Mouse (Mus musculus): ENCODE measurements around the gene Pskh1. TPM values are rescaled to one million over a fixed set of nuclear protein-coding genes. Genes with fewer than 3 reads are reported as not detected.

Pskh1 gene
- total RNA-seq, 1 experiment, result 13.2 TPM

DNA sequence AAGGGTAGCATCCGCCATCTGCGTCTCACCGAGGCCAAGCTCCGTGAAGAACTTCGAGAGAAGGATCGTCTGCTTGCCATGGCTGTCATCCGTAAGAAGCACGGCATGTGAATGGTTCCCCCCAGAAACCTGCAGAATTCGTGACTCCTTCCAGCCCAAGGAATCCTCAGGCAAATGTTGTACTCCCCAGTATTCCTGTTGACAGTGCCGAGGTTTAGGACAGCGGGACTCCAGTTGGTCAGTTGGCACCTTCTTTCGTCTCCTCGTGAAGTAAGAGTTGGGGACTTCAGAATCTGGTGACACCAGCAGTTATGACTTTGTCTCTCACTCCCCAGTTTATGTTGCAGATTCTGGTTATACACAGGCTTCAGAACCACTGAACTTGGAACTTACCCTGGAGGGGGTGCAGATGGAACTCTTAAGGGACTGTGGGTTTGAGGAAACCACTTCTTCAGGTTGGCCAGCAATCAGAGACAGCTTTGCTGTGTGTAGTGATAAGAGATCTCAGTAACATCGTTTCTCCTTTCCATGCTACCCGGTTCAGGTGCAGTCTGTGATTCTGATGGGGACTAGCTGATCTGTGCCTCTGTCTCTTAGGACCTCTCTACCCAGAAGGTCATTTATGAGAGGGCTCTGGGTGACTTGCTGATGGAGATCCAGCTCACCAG lies 43.9 kb upstream of the Pskh1 start:
- DNase-seq (ENCODE audit: low read depth, low spot score), result no peak
- H3K27ac ChIP-seq (ENCODE audit: insufficient read depth, low read depth, low read length, poor library complexity, severe bottlenecking), result no peak overlapping the region
- 0 out of 2 replicates have a peak, but pooled peaks cover 3% of the 10 kb centered on the region for H3K36me3 ChIP-seq (ENCODE audit: control insufficient read depth, insufficient read depth, low read length, poor library complexity, severe bottlenecking)
- peaks cover 4 to 7% of the 10 kb centered on the region in 2 experiments; a peak in 3 of 4 replicates for H3K4me1 ChIP-seq (ENCODE audit: control insufficient read depth in 2 of 2, insufficient read depth in 2 of 2, low read length in 2 of 2, poor library complexity in 1 of 2)
- peak overlapping the region; percentile 91 to 98 for H3K4me3 ChIP-seq (ENCODE audit: insufficient read depth in 1 of 2, low read depth in 1 of 2, low read length in 2 of 2, poor library complexity in 1 of 2, severe bottlenecking in 1 of 2)
- no peak for TF ChIP-seq CHD2 (IDR thresholded peaks at IDR 0.05; ENCODE audit: low read depth, low read length)
- no peak for TF ChIP-seq HCFC1 (IDR thresholded peaks at IDR 0.05; ENCODE audit: borderline replicate concordance, insufficient read depth, low read length)
- no peak for TF ChIP-seq MAFK (IDR thresholded peaks at IDR 0.05; ENCODE audit: insufficient read depth, low read depth, low read length)
- no peak for TF ChIP-seq ZNF384 (IDR thresholded peaks at IDR 0.05; ENCODE audit: low read depth, low read length)
- TF ChIP-seq ZC3H11A (IDR thresholded peaks at IDR 0.05; ENCODE audit: borderline replicate concordance, low read depth, low read length), result no peak
- peak overlapping the region; percentile 97 for H3K9ac ChIP-seq (ENCODE audit: insufficient read depth, low read depth, low read length, poor library complexity, severe bottlenecking)
- in situ Hi-C loops (cut with MboI; ENCODE audit: low sequenced_read_pairs in 2 of 2, unreplicated experiment in 2 of 2), result no loop called here
- no peaks in the 10 kb centered on the region for H3K9me3 ChIP-seq (ENCODE audit: control insufficient read depth, insufficient read depth, low read depth, low read length)

DNA sequence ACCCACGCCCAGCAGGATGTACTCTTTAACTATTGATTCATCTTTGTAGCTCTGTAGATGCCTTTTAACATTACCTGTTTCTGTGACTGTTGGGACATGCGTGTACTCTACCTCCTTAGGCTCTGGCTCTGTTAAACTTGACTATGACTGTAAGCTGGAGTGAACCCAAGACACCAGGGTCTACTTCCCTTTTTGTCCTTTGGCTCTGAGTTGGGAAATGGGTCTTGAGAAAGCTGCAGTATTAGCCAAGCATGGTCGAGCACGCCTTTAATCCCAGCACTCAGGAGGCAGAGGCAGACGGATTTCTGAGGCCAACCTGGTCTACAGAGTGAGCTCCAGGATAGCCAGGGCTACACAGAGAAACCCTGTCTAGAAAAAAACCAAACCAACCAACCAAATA lies 41.7 kb upstream of the Pskh1 start:
- in situ Hi-C loops (cut with MboI; ENCODE audit: low sequenced_read_pairs in 2 of 2, unreplicated experiment in 2 of 2), result no loop called here
- Histone ChIP-seq H3K4me3 (ENCODE audit: insufficient read depth in 1 of 2, low read depth in 1 of 2, low read length in 2 of 2, poor library complexity in 1 of 2, severe bottlenecking in 1 of 2) (no peak overlapping the region), H3K9ac (ENCODE audit: insufficient read depth, low read depth, low read length, poor library complexity, severe bottlenecking) (no peak overlapping the region; the same call in 1 of the 2 replicates), H3K27ac (ENCODE audit: insufficient read depth, low read depth, low read length, poor library complexity, severe bottlenecking) (no peak overlapping the region), H3K9me3 (ENCODE audit: control insufficient read depth, insufficient read depth, low read depth, low read length) (no peaks in the 10 kb centered on the region), H3K4me1 (ENCODE audit: control insufficient read depth in 2 of 2, insufficient read depth in 2 of 2, low read length in 2 of 2, poor library complexity in 1 of 2) (peaks cover 11 to 13% of the 10 kb centered on the region in 2 experiments), H3K36me3 (ENCODE audit: control insufficient read depth, insufficient read depth, low read length, poor library complexity, severe bottlenecking) (0 out of 2 replicates have a peak, but pooled peaks cover 4% of the 10 kb centered on the region)
- DNase-seq (ENCODE audit: low read depth, low spot score), result no peak
- no peak for TF ChIP-seq HCFC1 (IDR thresholded peaks at IDR 0.05; ENCODE audit: borderline replicate concordance, insufficient read depth, low read length)
- no peak for TF ChIP-seq CHD2 (IDR thresholded peaks at IDR 0.05; ENCODE audit: low read depth, low read length)
- TF ChIP-seq ZNF384 (IDR thresholded peaks at IDR 0.05; ENCODE audit: low read depth, low read length), result no peak

GRCm38 (mm10) chr8:105859314-105859713 lies 40.9 kb upstream of the Pskh1 start:
- peaks cover 6% of the 10 kb centered on the region; the same call in 1 of the 2 replicates for H3K36me3 ChIP-seq (ENCODE audit: control insufficient read depth, insufficient read depth, low read length, poor library complexity, severe bottlenecking)
- no peak overlapping the region for H3K27ac ChIP-seq (ENCODE audit: insufficient read depth, low read depth, low read length, poor library complexity, severe bottlenecking)
- no peaks in the 10 kb centered on the region for H3K9me3 ChIP-seq (ENCODE audit: control insufficient read depth, insufficient read depth, low read depth, low read length)
- no peak for DNase-seq (ENCODE audit: low read depth, low spot score)
- peak overlapping the region; percentile 82; the same call in 1 of the 2 replicates for H3K9ac ChIP-seq (ENCODE audit: insufficient read depth, low read depth, low read length, poor library complexity, severe bottlenecking)
- peak overlapping the region in 1 of 2 experiments; percentile 55; a peak in 1 of 4 replicates for H3K4me3 ChIP-seq (ENCODE audit: insufficient read depth in 1 of 2, low read depth in 1 of 2, low read length in 2 of 2, poor library complexity in 1 of 2, severe bottlenecking in 1 of 2)
- TF ChIP-seq ZNF384 (IDR thresholded peaks at IDR 0.05; ENCODE audit: low read depth, low read length), result no peak
- in situ Hi-C loops (cut with MboI; ENCODE audit: low sequenced_read_pairs in 2 of 2, unreplicated experiment in 2 of 2), result no loop called here
- H3K4me1 ChIP-seq (ENCODE audit: control insufficient read depth in 2 of 2, insufficient read depth in 2 of 2, low read length in 2 of 2, poor library complexity in 1 of 2), result peaks cover 13 to 15% of the 10 kb centered on the region in 2 experiments

- H3K36me3 ChIP-seq (ENCODE audit: control insufficient read depth, insufficient read depth, low read length, poor library complexity, severe bottlenecking), result peaks cover 10% of the 10 kb centered on the region; the same call in 1 of the 2 replicates
- in situ Hi-C loops (cut with MboI; ENCODE audit: low sequenced_read_pairs in 2 of 2, unreplicated experiment in 2 of 2), result no loop called here
- peak; percentile 64 for TF ChIP-seq CHD2 (IDR thresholded peaks at IDR 0.05; ENCODE audit: low read depth, low read length)
- TF ChIP-seq ZC3H11A (IDR thresholded peaks at IDR 0.05; ENCODE audit: borderline replicate concordance, low read depth, low read length), result no peak
- TF ChIP-seq MAFK (IDR thresholded peaks at IDR 0.05; ENCODE audit: insufficient read depth, low read depth, low read length), result no peak; the same call in 1 of the 2 replicates
- TF ChIP-seq HCFC1 (IDR thresholded peaks at IDR 0.05; ENCODE audit: borderline replicate concordance, insufficient read depth, low read length), result peak; percentile 99
- TF ChIP-seq ZNF384 (IDR thresholded peaks at IDR 0.05; ENCODE audit: low read depth, low read length), result no peak
These were observed 39.9 kb upstream of the Pskh1 start, which contains the start of gene Nutf2 for GRCm38 (mm10) chr8:105860143-105860981. Nutf2 (plus strand) TSS chr8:105860580.

More at GRCm38 (mm10) chr8:105860143-105860981, 39.9 kb upstream of the Pskh1 start, which contains the start of gene Nutf2:
- Histone ChIP-seq H3K4me1 (ENCODE audit: control insufficient read depth in 2 of 2, insufficient read depth in 2 of 2, low read length in 2 of 2, poor library complexity in 1 of 2) (peaks cover 16 to 18% of the 10 kb centered on the region in 2 experiments), H3K4me3 (ENCODE audit: insufficient read depth in 1 of 2, low read depth in 1 of 2, low read length in 2 of 2, poor library complexity in 1 of 2, severe bottlenecking in 1 of 2) (peak within 1 kb of the TSS; percentile 94 to 98), H3K27ac (ENCODE audit: insufficient read depth, low read depth, low read length, poor library complexity, severe bottlenecking) (peak within 1 kb of the TSS; percentile 87), H3K9me3 (ENCODE audit: control insufficient read depth, insufficient read depth, low read depth, low read length) (no peaks in the 10 kb centered on the region), H3K9ac (ENCODE audit: insufficient read depth, low read depth, low read length, poor library complexity, severe bottlenecking) (peak within 1 kb of the TSS; percentile 98)
- DNase-seq (ENCODE audit: low read depth, low spot score), result peak; percentile 98

Data from ES-E14 (cell line).